18 mouse cellular contexts compared by ENCODE assay signal in the genomic region with DNA sequence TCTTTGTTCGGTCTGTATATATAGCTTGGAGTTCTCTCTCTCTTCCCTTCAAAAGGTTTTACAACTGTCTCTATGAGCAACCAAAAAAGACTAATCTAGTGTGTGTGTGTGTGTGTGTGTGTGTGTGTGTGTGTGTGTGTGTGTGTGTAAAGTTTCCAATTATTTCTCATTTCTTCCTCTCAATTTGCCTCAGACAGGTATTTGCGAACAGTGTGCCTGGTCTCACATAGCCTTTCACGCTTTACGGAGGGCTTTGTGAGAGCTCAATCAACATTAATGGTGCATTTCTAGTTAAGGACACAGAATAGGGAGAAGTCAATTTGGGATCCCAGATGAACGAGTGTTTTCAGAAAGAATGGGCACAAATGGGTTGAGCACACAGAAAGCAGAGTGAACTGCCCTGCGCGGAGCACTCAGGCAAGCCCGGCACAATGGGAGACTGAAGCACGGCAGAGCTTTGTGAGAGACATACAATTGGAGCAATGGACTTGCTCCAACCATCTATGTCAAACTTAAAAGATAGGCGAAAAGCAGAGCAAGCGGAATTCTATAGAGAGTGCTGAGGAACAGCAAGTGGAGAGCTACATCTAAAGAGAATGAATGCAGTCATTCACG. TPM values are rescaled to one million over a fixed set of nuclear protein-coding genes. Genes with fewer than 3 reads are reported as not detected.
DNase-seq lines count a peak whose midpoint lies in the region; ATAC-seq and TF ChIP-seq lines count a peak whose summit lies in the region.
"Had no signal": no experiment of that assay in that cellular context is flagged by ENCODE, and none has a peak within 500 bp of the region (broad histone marks: within the 10 kb centered on the region; RNA-seq: fewer than 3 reads in every experiment).

No protein-coding gene starts in this region.

- no peak overlapping the region for H3K27ac ChIP-seq in forebrain, embryonic 11.5 days (ENCODE audit: low read depth, low read length)
- no peak overlapping the region for H3K27ac ChIP-seq in hindbrain, embryonic 12.5 days
- H3K27ac ChIP-seq in midbrain, embryonic 16.5 days (ENCODE audit: low read length): no peak overlapping the region
- H3K27ac ChIP-seq in intestine, postnatal 0 days (ENCODE audit: low read depth, low read length): no peak overlapping the region
- H3K27ac ChIP-seq: heart, embryonic 15.5 days; liver, embryonic 14.5 days had no signal

- no peak overlapping the region for H3K9ac ChIP-seq in forebrain, embryonic 11.5 days (ENCODE audit: low read length)
- no peak overlapping the region for H3K9ac ChIP-seq in hindbrain, embryonic 12.5 days
- no peak overlapping the region for H3K9ac ChIP-seq in midbrain, embryonic 16.5 days (ENCODE audit: low read depth, low read length)
- no peak overlapping the region for H3K9ac ChIP-seq in intestine, postnatal 0 days (ENCODE audit: low read depth, low read length)
- H3K9ac ChIP-seq: heart, embryonic 15.5 days; liver, embryonic 14.5 days had no signal

- no peaks in the 10 kb centered on the region for H3K36me3 ChIP-seq in forebrain, embryonic 11.5 days (ENCODE audit: control insufficient read depth, insufficient read depth, low read length)
- H3K36me3 ChIP-seq in hindbrain, embryonic 12.5 days: no peaks in the 10 kb centered on the region
- no peaks in the 10 kb centered on the region for H3K36me3 ChIP-seq in midbrain, embryonic 16.5 days (ENCODE audit: control insufficient read depth, insufficient read depth, low read length)
- no peaks in the 10 kb centered on the region for H3K36me3 ChIP-seq in intestine, postnatal 0 days (ENCODE audit: control insufficient read depth, insufficient read depth)
- H3K36me3 ChIP-seq: G1E; heart, embryonic 15.5 days had no signal

- no peak for TF ChIP-seq CTCF in intestine, postnatal 0 days (IDR thresholded peaks at IDR 0.05; ENCODE audit: low read depth)

- peak; percentile 61 for ATAC-seq in forebrain, embryonic 11.5 days (replicated peaks; ENCODE audit: low FRiP score)
- ATAC-seq in hindbrain, embryonic 12.5 days (ENCODE audit: low FRiP score): no peak
- ATAC-seq in midbrain, embryonic 16.5 days: no peak
- ATAC-seq in intestine, postnatal 0 days: no peak
- ATAC-seq: lung, postnatal 0 days had no signal

- no peaks in the 10 kb centered on the region for H3K27me3 ChIP-seq in forebrain, embryonic 11.5 days (ENCODE audit: control insufficient read depth, insufficient read depth, low read length)
- H3K27me3 ChIP-seq in hindbrain, embryonic 12.5 days: no peaks in the 10 kb centered on the region; the same call in 1 of the 2 replicates
- H3K27me3 ChIP-seq in midbrain, embryonic 16.5 days (ENCODE audit: control insufficient read depth, insufficient read depth, low read depth, low read length): no peaks in the 10 kb centered on the region
- H3K27me3 ChIP-seq in intestine, postnatal 0 days (replicated peaks; ENCODE audit: control insufficient read depth, insufficient read depth, low read length): no peaks in the 10 kb centered on the region
- H3K27me3 ChIP-seq: heart, embryonic 15.5 days had no signal

- H3K4me3 ChIP-seq in forebrain, embryonic 11.5 days (ENCODE audit: low read depth, low read length): no peak overlapping the region
- no peak overlapping the region for H3K4me3 ChIP-seq in hindbrain, embryonic 12.5 days
- H3K4me3 ChIP-seq in midbrain, embryonic 16.5 days (ENCODE audit: low read depth, low read length): no peak overlapping the region
- no peak overlapping the region for H3K4me3 ChIP-seq in intestine, postnatal 0 days (ENCODE audit: low read depth, low read length)
- H3K4me3 ChIP-seq: heart, embryonic 15.5 days had no signal

- peak overlapping the region; percentile 15; the same call in 1 of the 2 replicates for H3K4me2 ChIP-seq in forebrain, embryonic 11.5 days (ENCODE audit: low read depth, low read length, severe bottlenecking)
- H3K4me2 ChIP-seq in hindbrain, embryonic 12.5 days (replicated peaks): peak overlapping the region; percentile 27; the same call in 1 of the 2 replicates
- H3K4me2 ChIP-seq in midbrain, embryonic 16.5 days (ENCODE audit: low read length): peak overlapping the region; percentile 37
- no peak overlapping the region for H3K4me2 ChIP-seq in intestine, postnatal 0 days (replicated peaks; ENCODE audit: low read depth)
- H3K4me2 ChIP-seq: heart, embryonic 15.5 days had no signal

- no peaks in the 10 kb centered on the region for H3K9me3 ChIP-seq in forebrain, embryonic 11.5 days (ENCODE audit: control insufficient read depth, low read length)
- no peaks in the 10 kb centered on the region for H3K9me3 ChIP-seq in hindbrain, embryonic 12.5 days (replicated peaks)
- no peaks in the 10 kb centered on the region for H3K9me3 ChIP-seq in midbrain, embryonic 16.5 days (replicated peaks; ENCODE audit: control insufficient read depth, low read length, poor library complexity, severe bottlenecking)
- H3K9me3 ChIP-seq in intestine, postnatal 0 days (ENCODE audit: control insufficient read depth): no peaks in the 10 kb centered on the region
- H3K9me3 ChIP-seq: G1E; heart, embryonic 15.5 days had no signal

- peaks cover 3% of the 10 kb centered on the region; the same call in 1 of the 2 replicates for H3K4me1 ChIP-seq in forebrain, embryonic 11.5 days (replicated peaks; ENCODE audit: control insufficient read depth, insufficient read depth, low read length)
- H3K4me1 ChIP-seq in hindbrain, embryonic 12.5 days: no peaks in the 10 kb centered on the region
- H3K4me1 ChIP-seq in midbrain, embryonic 16.5 days (ENCODE audit: control insufficient read depth, insufficient read depth, low read length): peaks cover 3% of the 10 kb centered on the region; the same call in 1 of the 2 replicates
- H3K4me1 ChIP-seq in intestine, postnatal 0 days (replicated peaks; ENCODE audit: control insufficient read depth, insufficient read depth, low read length): no peaks in the 10 kb centered on the region; the same call in 1 of the 2 replicates
- H3K4me1 ChIP-seq: heart, embryonic 15.5 days had no signal

- peak; percentile 40 for DNase-seq in embryo, embryonic 10.5 days (ENCODE audit: low spot score)
- DNase-seq in forebrain, embryonic 11.5 days (ENCODE audit: low spot score): peak; percentile 58
- DNase-seq in cerebellum, adult 8-10 months: no peak
- no peak for DNase-seq in kidney, adult 11 months
- DNase-seq: adrenal gland, adult 8-10 months; kidney, adult 9 months; kidney, postnatal 4 days; layer of hippocampus, postnatal 36 days; left cerebral cortex, postnatal 4 days; retina, postnatal 1 day; thymus, adult 2 months had no signal

- 35% methylated on average over 12 of the region's 12 CpGs for WGBS in forebrain, embryonic 11.5 days
- 39% methylated on average over 12 of the region's 12 CpGs for WGBS in hindbrain, embryonic 12.5 days
- WGBS in midbrain, embryonic 16.5 days: 34% methylated on average over 12 of the region's 12 CpGs
- WGBS in intestine, postnatal 0 days: 89% methylated on average over 12 of the region's 12 CpGs

RNA-seq across cellular contexts. Expression of a gene that starts 18.0 kb away (rescaled TPM):
- polyA plus RNA-seq in forebrain, embryonic 11.5 days (2014; fragmentation: Nextera tagmentation; extraction: Ambion mirVana): 15.8 and 18.0 TPM in 2 replicates
- polyA plus RNA-seq in hindbrain, embryonic 12.5 days (2016; fragmentation: Nextera tagmentation; extraction: Ambion mirVana): 18.0 and 18.4 TPM in 2 replicates
- 27.4 and 28.6 TPM in 2 replicates for polyA plus RNA-seq in midbrain, embryonic 16.5 days (2015; fragmentation: Nextera tagmentation; extraction: Ambion mirVana)
- polyA plus RNA-seq in intestine, postnatal 0 days (2015; fragmentation: Nextera tagmentation; extraction: Ambion mirVana): 2.8 and 2.9 TPM in 2 replicates

Comparison
In these comparisons a context has a peak if more than half of its experiments do, and no peak if none do; other contexts are left out.
1. DNase-seq: peak in embryo, embryonic 10.5 days (single experiment) and forebrain, embryonic 11.5 days (single experiment); none in cerebellum, adult 8-10 months (single experiment) and kidney, adult 11 months (single experiment).